Mouse (Mus musculus) induced T-regulatory cell, adult 2 months (primary cell): ENCODE measurements around the gene Slc9a2.

ENCODE experiments used
- DNase-seq: peaks from one replicate; pipeline ENCODE4 v3.0.0-alpha.2; 2012; ENCODE audit warnings: low read depth

Gene Slc9a2

DNA sequence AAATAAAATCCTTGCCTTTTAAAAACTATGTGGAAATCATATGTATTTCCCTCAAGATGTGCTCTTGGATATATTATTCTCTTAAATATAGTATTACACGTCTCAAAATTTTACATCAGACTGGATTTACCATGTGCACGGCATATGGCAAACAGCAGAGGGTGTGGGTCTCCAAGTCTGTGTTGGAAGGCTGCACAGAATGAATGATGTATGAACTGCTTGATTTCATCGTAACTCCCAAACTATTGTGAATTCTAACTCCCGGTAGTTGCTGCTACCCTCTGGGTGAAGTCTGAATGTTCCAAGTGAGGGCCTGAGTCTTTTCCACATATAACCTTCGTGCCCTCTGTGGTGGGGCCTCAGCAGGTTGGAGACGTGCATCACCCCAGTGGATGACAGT, 108.6 kb downstream of the Slc9a2 start:
- DNase-seq, result no peak

DNA sequence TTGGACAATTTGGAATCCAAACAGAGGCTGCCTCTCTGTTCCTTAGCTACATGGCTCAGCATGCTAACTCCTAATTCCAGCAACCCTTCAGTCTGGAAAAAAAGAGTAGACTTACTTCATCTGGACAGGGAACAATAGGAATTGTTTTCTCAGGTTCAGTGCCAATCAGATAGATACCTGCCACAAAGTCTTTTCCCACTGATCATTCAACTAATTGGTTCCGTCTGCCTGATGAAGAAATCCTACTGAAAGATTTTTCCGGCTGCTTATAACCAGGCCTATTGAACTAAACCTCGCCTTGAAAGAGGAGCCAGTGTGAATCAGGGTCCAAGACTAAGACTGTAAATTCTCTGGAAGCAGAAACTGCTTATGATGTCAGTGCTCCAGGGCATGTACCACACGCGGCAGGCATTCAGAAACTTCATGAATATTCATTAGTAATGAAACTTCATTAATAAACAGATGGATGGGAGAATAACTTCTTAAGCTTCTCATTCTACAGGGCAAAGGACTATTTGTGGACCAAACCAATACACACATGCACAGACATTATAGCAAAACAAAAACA, 109.4 kb downstream of the Slc9a2 start:
- DNase-seq, result peak; percentile 10

DNA sequence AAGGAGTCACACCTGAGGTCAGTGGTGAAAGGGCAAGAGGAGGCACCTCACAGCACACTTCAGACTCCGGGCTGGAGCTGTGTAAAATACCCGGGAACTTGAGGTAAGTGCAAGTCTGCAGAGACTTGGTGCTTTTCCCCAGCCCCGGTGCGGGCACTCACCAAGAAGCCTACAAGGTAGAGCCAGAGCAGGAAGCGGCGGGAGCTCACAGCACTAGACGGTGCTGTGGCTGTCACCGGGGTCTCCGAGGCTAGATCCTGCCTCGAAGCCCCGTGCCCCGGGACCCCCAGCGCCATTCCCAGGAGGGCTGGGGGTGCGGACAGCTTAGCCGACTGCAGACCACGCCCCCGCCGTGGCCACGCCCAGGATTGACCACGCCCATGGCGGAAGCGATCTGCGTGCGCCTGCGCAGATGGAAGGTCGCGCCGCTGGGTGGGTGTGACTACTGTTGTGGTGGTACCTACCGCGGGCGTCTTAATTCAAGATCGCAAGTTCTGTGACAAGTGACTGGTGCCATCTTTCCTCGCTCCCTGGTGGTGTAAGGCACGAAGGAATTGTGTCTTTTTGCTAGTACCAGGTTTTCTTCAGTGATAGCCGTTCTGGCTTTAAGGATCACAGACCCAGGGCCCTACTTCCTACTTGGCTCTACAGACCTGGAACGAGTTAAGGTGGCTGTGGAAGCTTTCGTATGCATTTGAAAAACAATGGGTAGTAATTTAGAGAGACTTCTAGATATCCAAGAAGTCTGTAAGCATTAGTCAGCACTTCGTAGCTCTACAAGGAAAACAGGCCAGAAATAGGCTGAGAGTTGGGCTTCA, 110.2 kb downstream of the Slc9a2 start, which contains the start of gene Mfsd9:
Gene Mfsd9, minus strand, starts transcription at position 364 of the 818 bp plus-strand sequence.
- peak; percentile 92 for DNase-seq

DNA sequence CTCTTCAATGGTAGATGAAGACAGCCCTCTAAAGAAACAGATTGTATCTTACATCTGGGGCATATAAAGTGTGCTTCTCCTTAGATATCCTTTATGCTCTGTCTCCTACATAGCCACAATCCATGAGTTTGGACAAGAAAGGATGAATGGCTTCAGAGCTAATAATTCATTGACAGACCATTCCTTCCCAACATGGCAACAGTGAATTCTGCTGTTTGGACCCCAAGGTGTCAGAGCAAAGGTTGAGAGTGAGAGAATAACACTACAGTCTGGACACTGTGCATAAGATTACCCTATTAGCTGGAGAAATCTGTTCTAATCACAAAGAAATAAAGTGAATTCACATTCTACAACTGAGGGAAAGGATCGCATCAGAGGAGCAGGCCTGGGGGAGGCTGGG, 115.1 kb downstream of the Slc9a2 start:
- no peak for DNase-seq

DNA sequence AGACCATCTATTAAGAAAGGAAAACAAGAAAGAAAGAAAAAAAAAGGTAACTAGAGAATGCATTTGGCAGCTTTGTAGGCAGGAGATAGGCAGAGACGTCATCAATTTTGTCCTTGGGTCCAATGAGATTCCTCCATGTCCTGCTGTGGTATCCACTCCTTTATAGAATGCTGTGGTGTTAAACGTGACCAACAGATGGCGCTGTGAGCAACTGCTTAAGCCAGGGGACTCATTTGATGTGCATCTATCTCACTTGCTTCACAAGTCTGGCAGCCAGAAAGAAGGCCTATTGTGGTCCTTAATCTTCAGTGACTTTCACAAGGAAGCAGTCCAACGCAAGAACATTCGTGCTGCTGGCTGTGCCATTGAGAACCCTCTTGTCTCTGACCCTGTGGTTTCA, 117.0 kb downstream of the Slc9a2 start:
- peak; percentile 83 for DNase-seq

DNA sequence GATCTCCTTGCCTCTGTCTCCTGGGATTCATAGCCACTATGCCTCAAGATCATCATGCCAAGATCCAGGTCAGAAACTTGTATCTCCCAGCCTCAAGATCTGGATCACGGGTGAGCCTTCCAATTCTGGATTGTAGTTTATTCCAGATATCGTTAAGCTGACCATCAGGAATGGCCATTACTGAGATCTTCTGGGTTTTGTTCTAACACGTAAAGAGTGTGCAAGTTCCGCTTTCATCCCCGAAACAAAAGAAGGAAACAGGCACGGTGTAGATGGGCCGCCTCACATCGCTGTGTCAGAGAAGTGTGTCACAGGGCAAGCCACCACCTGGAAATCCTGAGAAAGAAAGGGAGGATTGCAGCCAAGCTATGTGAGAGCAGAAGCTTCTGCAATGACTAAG, 118.7 kb downstream of the Slc9a2 start:
- no peak for DNase-seq

DNA sequence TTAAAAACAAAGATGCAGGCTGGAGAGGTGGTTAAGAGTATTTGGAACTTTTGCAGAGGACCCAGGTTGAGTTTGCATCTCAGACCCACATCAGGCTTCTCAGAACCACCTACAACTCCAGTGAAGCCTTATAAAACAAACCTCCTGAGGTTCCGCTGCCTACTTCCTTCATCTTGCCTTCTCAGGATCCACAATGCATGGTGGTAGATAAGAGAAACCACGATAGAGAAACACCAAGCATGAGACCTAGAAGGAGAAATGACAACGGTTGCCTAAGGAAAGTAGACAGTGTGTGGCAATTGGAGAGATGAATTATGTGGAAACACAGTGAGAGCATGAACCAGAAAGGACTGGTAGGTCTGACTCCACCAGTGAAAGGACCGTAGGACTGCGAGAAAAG, 120.5 kb downstream of the Slc9a2 start:
- DNase-seq, result no peak

DNA sequence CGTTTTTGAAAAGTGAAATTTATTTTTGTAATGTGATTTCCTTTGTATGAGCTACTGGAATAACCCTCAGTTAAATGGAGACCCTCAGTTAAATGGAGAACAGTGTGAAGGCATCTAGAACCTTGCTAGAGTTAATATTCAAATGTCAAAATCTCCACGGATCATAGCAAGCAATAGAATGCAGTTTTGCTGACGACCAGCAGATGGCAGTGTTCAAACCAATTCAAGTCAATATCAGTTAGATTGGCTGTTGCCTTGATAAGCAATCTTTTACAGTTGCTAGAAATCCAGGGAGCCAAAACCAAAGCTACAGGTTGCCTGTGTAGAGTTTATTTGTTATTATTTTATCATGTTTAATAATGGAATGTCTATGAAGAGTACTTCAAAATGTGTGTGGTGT, 122.4 kb downstream of the Slc9a2 start:
- peak; percentile 71 for DNase-seq

DNA sequence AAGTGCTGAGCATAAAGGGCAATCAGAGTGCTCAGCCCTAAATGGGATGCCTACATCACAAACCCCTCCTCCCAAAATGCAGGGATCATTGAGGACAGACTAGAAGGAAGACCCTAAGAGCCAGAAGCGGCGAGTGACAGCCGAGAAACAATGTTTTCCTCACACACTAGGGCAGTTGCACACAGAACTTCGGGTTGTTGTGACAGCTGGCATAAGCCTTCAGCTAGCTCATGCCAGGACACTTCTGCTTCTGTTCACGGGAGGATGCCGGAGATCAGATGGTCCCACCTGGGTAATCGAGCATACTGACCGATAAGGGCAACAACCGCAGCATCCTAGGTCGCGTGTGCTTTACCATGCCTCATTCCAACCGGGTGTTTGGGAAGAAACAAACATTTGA, 123.7 kb downstream of the Slc9a2 start:
- no peak for DNase-seq

DNA sequence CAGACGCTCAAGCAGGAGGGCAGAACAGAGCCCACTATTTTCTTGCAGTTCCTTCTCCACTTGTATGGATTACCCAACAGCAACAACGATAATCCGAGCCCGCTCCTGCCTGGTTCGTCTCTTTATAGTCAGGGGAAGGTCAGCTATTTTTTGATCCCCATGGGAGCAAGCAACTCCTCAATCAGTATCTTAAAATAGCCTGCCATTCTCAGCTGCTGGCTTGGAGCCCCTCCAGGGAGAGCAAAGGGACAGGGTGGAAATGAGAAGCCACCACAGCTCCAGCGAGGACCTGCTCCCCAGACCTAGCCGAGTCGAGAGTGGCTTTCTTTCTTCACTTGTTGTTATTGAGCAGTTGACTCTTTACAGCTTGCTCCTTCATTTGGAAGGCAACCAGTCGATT, 125.0 kb downstream of the Slc9a2 start, which contains the start of gene Tmem182:
Gene Tmem182, plus strand, starts transcription at position 251 of the 400 bp plus-strand sequence.
- DNase-seq, result no peak

DNA sequence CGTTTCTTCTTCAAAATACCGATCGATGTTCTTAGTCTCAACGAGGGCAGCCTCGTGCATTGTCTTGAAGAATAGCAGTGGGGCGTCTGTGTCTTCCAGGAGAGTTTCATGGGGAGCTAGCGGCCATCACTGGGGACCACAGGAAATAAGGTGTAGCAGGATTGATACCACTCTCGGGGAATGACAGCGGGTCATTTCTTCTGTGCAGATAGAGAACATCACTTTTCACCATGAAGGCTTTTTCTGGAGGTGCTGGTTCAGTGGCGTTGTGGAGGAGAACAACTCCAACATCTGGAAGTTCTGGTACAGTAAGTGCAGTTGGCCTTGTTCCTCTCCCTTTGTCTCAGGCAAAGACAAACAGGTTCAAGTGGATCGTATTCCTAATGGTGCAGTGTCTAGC, 125.5 kb downstream of the Slc9a2 start:
- no peak for DNase-seq

DNA sequence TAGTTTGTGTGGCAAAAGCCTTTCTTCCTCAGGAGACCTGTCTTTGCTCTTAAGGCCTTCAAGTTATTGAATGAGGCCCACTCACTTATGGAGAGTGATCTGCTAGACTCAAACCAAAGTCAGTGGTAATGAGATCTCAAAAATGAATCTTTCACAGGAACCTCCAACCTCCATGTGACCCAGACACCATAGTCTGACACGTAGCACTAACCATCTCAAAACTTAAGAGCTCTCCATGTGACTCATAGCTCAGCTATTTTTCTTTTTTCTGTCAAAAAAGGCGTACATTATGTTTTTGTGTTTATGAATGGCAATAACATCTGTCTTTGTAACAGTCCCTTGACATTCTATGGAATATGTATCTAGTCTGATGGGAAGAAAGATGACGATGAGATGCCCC, 128.3 kb downstream of the Slc9a2 start:
- DNase-seq, result no peak

DNA sequence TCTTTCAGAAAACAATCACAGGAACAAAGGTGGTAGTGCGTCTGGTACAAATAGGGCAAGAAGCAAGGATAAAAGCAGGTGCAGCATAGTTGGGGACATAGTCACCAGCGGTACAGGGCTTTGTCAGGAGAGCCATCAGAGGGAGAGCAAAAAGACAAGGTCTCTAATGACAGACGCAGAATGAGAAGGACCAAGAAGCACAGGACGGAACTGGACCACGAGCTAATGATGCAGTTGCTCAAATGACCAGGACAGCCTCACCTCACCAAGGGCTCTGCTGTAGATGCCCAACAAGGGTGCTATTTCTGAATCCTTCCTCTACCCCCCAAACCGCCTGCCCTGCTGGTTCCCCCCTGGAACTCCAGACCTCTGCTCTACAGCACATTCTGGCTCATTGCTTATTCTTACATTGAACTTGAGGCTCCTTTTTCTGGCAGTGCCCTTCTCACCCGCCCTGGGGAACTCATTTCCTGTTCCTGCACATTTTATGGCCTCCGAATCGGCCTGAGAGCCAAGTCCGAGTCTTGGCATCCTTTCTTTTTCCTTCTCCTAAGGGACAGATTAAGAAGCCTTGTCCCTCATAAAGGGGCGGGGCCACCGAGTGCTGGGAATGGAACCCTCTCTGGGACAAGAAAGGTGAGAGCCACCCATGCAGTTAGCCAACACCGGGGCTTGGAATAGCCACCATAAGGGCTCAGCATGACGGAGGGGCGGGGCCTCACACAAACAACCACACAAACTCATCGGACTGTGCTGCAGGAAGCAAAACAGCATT, 134.9 kb downstream of the Slc9a2 start:
- no peak for DNase-seq
